Mouse (Mus musculus) CH12.LX (cell line): ENCODE measurements at regions not wholly inside any gene's neighbourhood (a gene's known extent, or its start where the extent isn't known, plus 50 kb on each side); places are given as distances from the start of the nearest gene placed in this dataset.
A peak's percentile ranks its signal among the peaks of the same experiment; 100 is the strongest.

Experiments
- DNase-seq: peaks from one replicate; pipeline ENCODE4 v3.0.0-alpha.2; 2013; ENCODE audit errors: extremely low read depth
- H3K27ac ChIP-seq: 2 replicates; pipeline ENCODE4 v1.5.1; 2012; ENCODE audit warnings: low read depth, mild to moderate bottlenecking, control low read depth, moderate library complexity; ENCODE audit not compliant: insufficient read depth
- H3K27me3 ChIP-seq: replicated peaks from 2 replicates; pipeline ENCODE3; 2012; ENCODE audit warnings: inconsistent platforms
- H3K36me3 ChIP-seq, 2 experiments: replicated peaks in 1 of 2; 2 replicates each; pipeline versions ENCODE3 to v1.6.1; 2012; ENCODE audit warnings: inconsistent platforms in 1 of 2, low read length in 1 of 2, mild to moderate bottlenecking in 1 of 2, mixed read lengths in 1 of 2, moderate library complexity in 1 of 2; ENCODE audit not compliant: control insufficient read depth in 1 of 2, insufficient read depth in 1 of 2
- H3K4me1 ChIP-seq, 2 experiments: 2 replicates each; pipeline ENCODE4 v1.6.1; 2012; ENCODE audit warnings: inconsistent platforms in 1 of 2, moderate library complexity in 1 of 2; ENCODE audit not compliant: insufficient read depth in 2 of 2, control insufficient read depth in 1 of 2
- H3K4me2 ChIP-seq: 2 replicates; pipeline ENCODE4 v1.6.1; 2012; ENCODE audit warnings: low read depth, mild to moderate bottlenecking, control low read depth; ENCODE audit not compliant: poor library complexity, insufficient read depth, severe bottlenecking
- H3K4me3 ChIP-seq, 3 experiments: fragments of 150-350 bp in 1 of 3; sonication (generic) in 1 of 3; replicated peaks in 1 of 3; 2 replicates each; pipeline versions ENCODE3 to v1.5.1; 2011 to 2012; ENCODE audit warnings: low read depth in 2 of 3, low read length in 2 of 3, mild to moderate bottlenecking in 2 of 3, moderate library complexity in 2 of 3, control low read depth in 1 of 3, improper control_type of control experiment in 1 of 3, inconsistent platforms in 1 of 3, mixed read lengths in 1 of 3; ENCODE audit not compliant: poor library complexity in 1 of 3
- H3K79me2 ChIP-seq: replicated peaks from 2 replicates; pipeline ENCODE4 v1.6.1; 2012; ENCODE audit warnings: mild to moderate bottlenecking, moderate library complexity; ENCODE audit not compliant: control insufficient read depth, poor library complexity, insufficient read depth, severe bottlenecking; ENCODE audit errors: extremely low read depth
- H3K9ac ChIP-seq: 2 replicates; pipeline ENCODE4 v1.6.1; 2012; ENCODE audit warnings: low read depth, mild to moderate bottlenecking, control low read depth, moderate library complexity; ENCODE audit not compliant: insufficient read depth
- H3K9me3 ChIP-seq: replicated peaks from 2 replicates; pipeline ENCODE3; 2012; ENCODE audit warnings: low read length, inconsistent platforms, mixed read lengths
- CHD2 ChIP-seq: IDR thresholded peaks from 2 replicates; pipeline ENCODE4 v1.6.1; 2011; ENCODE audit warnings: low read length, improper control_type of control experiment
- CTCF ChIP-seq, 2 experiments: IDR thresholded peaks in 1 of 2; conservative IDR thresholded peaks in 1 of 2; 2 replicates each; pipeline ENCODE4 v1.5.1; 2011 to 2012; ENCODE audit warnings: low read depth in 2 of 2, low read length in 2 of 2, improper control_type of control experiment in 1 of 2, inconsistent platforms in 1 of 2, mild to moderate bottlenecking in 1 of 2, moderate library complexity in 1 of 2
- E2F4 ChIP-seq: IDR thresholded peaks from 2 replicates; pipeline ENCODE4 v1.6.1; 2011; ENCODE audit warnings: low read depth, low read length, improper control_type of control experiment; ENCODE audit not compliant: insufficient replicate concordance
- EP300 ChIP-seq: IDR thresholded peaks from 2 replicates; pipeline ENCODE4 v1.6.1; 2011; ENCODE audit warnings: low read length, improper control_type of control experiment
- ETS1 ChIP-seq: conservative IDR thresholded peaks from 2 replicates; pipeline ENCODE4 v1.6.1; 2012; ENCODE audit warnings: low read depth, mild to moderate bottlenecking, inconsistent platforms, low read length, improper control_type of control experiment, moderate library complexity
- MAFK ChIP-seq: IDR thresholded peaks from 2 replicates; pipeline ENCODE4 v1.6.1; 2011; ENCODE audit warnings: low read length, improper control_type of control experiment; ENCODE audit not compliant: insufficient replicate concordance
- MAX ChIP-seq: IDR thresholded peaks from 2 replicates; pipeline ENCODE4 v1.6.1; 2011; ENCODE audit warnings: low read length, improper control_type of control experiment
- MAZ ChIP-seq: IDR thresholded peaks from 2 replicates; pipeline ENCODE4 v1.6.1; 2012; ENCODE audit warnings: low read depth, mild to moderate bottlenecking, inconsistent platforms, low read length, improper control_type of control experiment, moderate library complexity
- MEF2A ChIP-seq: IDR thresholded peaks from 2 replicates; pipeline ENCODE4 v1.6.1; 2014; ENCODE audit warnings: low read depth, mild to moderate bottlenecking, inconsistent platforms, low read length, improper control_type of control experiment, borderline replicate concordance
- MYC ChIP-seq: IDR thresholded peaks from 2 replicates; pipeline ENCODE4 v1.6.1; 2011; ENCODE audit warnings: low read depth, mild to moderate bottlenecking, improper control_type of control experiment, low read length
- NELFE ChIP-seq: IDR thresholded peaks from 2 replicates; pipeline ENCODE4 v1.6.1; 2011; ENCODE audit warnings: low read depth, low read length, improper control_type of control experiment
- POLR2AphosphoS2 ChIP-seq: IDR thresholded peaks from 2 replicates; pipeline ENCODE4 v1.6.1; 2011; ENCODE audit warnings: low read depth, low read length, improper control_type of control experiment
- RCOR1 ChIP-seq: conservative IDR thresholded peaks from 2 replicates; pipeline ENCODE4 v1.6.1; 2012; ENCODE audit warnings: low read depth, mild to moderate bottlenecking, inconsistent platforms, low read length, improper control_type of control experiment
- SMC3 ChIP-seq: IDR thresholded peaks from 2 replicates; pipeline ENCODE4 v1.6.1; 2011; ENCODE audit warnings: low read depth, low read length, improper control_type of control experiment
- TBP ChIP-seq: conservative IDR thresholded peaks from 2 replicates; pipeline ENCODE4 v1.6.1; 2011; ENCODE audit warnings: low read depth, low read length, improper control_type of control experiment
- UBTF ChIP-seq: IDR thresholded peaks from 2 replicates; pipeline ENCODE4 v1.6.1; 2012; ENCODE audit warnings: low read depth, mild to moderate bottlenecking, inconsistent platforms, low read length, improper control_type of control experiment, moderate library complexity
- USF1 ChIP-seq: IDR thresholded peaks from 2 replicates; pipeline ENCODE4 v1.6.1; 2014; ENCODE audit warnings: low read depth, mild to moderate bottlenecking, inconsistent platforms, low read length, improper control_type of control experiment
- ZC3H11A ChIP-seq: IDR thresholded peaks from 2 replicates; pipeline ENCODE4 v1.6.1; 2012; ENCODE audit warnings: low read depth, mild to moderate bottlenecking, inconsistent platforms, low read length, improper control_type of control experiment
- ZMIZ1 ChIP-seq: IDR thresholded peaks from 2 replicates; pipeline ENCODE4 v1.6.1; 2012; ENCODE audit warnings: low read depth, mild to moderate bottlenecking, inconsistent platforms, low read length, improper control_type of control experiment
- ZNF384 ChIP-seq: IDR thresholded peaks from 2 replicates; pipeline ENCODE4 v1.6.1; 2012; ENCODE audit warnings: low read depth, low read length, improper control_type of control experiment, inconsistent platforms
- dilution Hi-C: fragments of 300-500 bp; cut with MboI; formaldehyde crosslinking; loops from 2 replicates; pipeline ENCODE4 v1.14.3; 2020; ENCODE audit warnings: low sequenced_read_pairs; ENCODE audit not compliant: extremely low pct_unique_long_range_greater_than_20kb, extremely low pct_ligation_motif_present
- in situ Hi-C: fragments of 300-500 bp; cut with MboI; formaldehyde crosslinking; loops from 3 replicates; pipeline ENCODE4 v1.14.3; 2019; ENCODE audit warnings: low sequenced_read_pairs, low pct_ligation_motif_present, low pct_unique_long_range_greater_than_20kb, mixed read lengths

GRCm38 (mm10) chr3:52785595-52785994, 231.4 kb downstream of the Cog6 start:
- no peak overlapping the region for H3K27ac ChIP-seq
- TF ChIP-seq SMC3 (no peak), ETS1 (no peak), UBTF (no peak), MAZ (no peak), MAX (no peak)
- H3K79me2 ChIP-seq, result no peaks in the 10 kb centered on the region
- DNase-seq, result no peak
- H3K36me3 ChIP-seq, result no peaks in the 10 kb centered on the region
- in situ Hi-C loops, result no loop called here
- peaks cover under 1 to 22% of the 10 kb centered on the region in 2 experiments for H3K4me1 ChIP-seq
- H3K9ac ChIP-seq, result no peak overlapping the region
- H3K27me3 ChIP-seq, result no peaks in the 10 kb centered on the region
- dilution Hi-C loops, result no loop called here
- no peak overlapping the region for H3K4me2 ChIP-seq
- H3K4me3 ChIP-seq, result no peak overlapping the region
- no peaks in the 10 kb centered on the region for H3K9me3 ChIP-seq

- Histone ChIP-seq H3K27ac (no peak overlapping the region), H3K4me1 (peaks cover 0 to 22% of the 10 kb centered on the region in 2 experiments; a peak in 2 of 4 replicates), H3K4me3 (no peak overlapping the region), H3K9me3 (no peaks in the 10 kb centered on the region), H3K27me3 (no peaks in the 10 kb centered on the region), H3K79me2 (no peaks in the 10 kb centered on the region), H3K4me2 (no peak overlapping the region), H3K36me3 (no peaks in the 10 kb centered on the region), H3K9ac (no peak overlapping the region)
- peak; percentile 11 for DNase-seq
- dilution Hi-C loops, result no loop called here
- in situ Hi-C loops, result no loop called here
- no peak for TF ChIP-seq NELFE
- TF ChIP-seq ZNF384, result 0 out of 2 replicates have a peak, but pooled peaks have one; percentile 8
These were observed 232.6 kb downstream of the Cog6 start for GRCm38 (mm10) chr3:52784476-52784875.

GRCm38 (mm10) chr3:52782576-52782975, 234.5 kb downstream of the Cog6 start:
- Histone ChIP-seq H3K4me1 (peaks cover 0 to 22% of the 10 kb centered on the region in 2 experiments; a peak in 2 of 4 replicates), H3K4me2 (no peak overlapping the region)
- in situ Hi-C loops, result no loop called here
- no peak for TF ChIP-seq TBP
- no peak for TF ChIP-seq ETS1
- no peak for TF ChIP-seq CTCF (conservative IDR thresholded peaks at IDR 0.05 in 1 of 2, IDR thresholded peaks at IDR 0.05 in 1 of 2; ENCODE audit: low read depth in 2 of 2, low read length in 2 of 2)
- TF ChIP-seq MEF2A, result no peak
- no peak for TF ChIP-seq MYC
- no peak for TF ChIP-seq ZC3H11A
- no peak for TF ChIP-seq CHD2
- no peak for TF ChIP-seq USF1
- TF ChIP-seq RCOR1, result no peak
- TF ChIP-seq ZMIZ1, result no peak
- no peak for TF ChIP-seq MAFK
- TF ChIP-seq POLR2AphosphoS2, result no peak
- TF ChIP-seq EP300, result no peak
- TF ChIP-seq UBTF, result no peak
- no peak for TF ChIP-seq E2F4
- TF ChIP-seq, all 38 proteins: peak for 0
- Histone ChIP-seq H3K27me3 (no peaks in the 10 kb centered on the region), H3K4me3 (no peak overlapping the region), H3K9ac (no peak overlapping the region), H3K79me2 (no peaks in the 10 kb centered on the region), H3K9me3 (no peaks in the 10 kb centered on the region), H3K27ac (no peak overlapping the region), H3K36me3 (no peaks in the 10 kb centered on the region)
- dilution Hi-C loops, result no loop called here
- DNase-seq, result no peak
